Mouse (Mus musculus) hindbrain, postnatal 0 days (tissue): Measurements from ENCODE around the gene Acad9. TPM values are rescaled to one million over a fixed set of nuclear protein-coding genes. Genes with fewer than 3 reads are reported as not detected.
A peak's percentile ranks its signal among the peaks of the same experiment; 100 is the strongest.

Experiments used
- ATAC-seq: fragments of 200-750 bp; cut with Nextera tagmentation; 2 replicates; pipeline ENCODE4 v1.8.0; 2017; ENCODE audit warnings: mild to moderate bottlenecking, moderate TSS enrichment, moderate library complexity
- DNase-seq: peaks from one replicate; pipeline ENCODE4 v3.0.0-alpha.2; 2015; ENCODE audit warnings: low spot score
- H3K27ac ChIP-seq: fragments of 300-500 bp; sonication (generic); 2 replicates; pipeline ENCODE4 v1.5.1; 2014; ENCODE audit warnings: mild to moderate bottlenecking
- H3K27me3 ChIP-seq: fragments of 300-500 bp; sonication (generic); 2 replicates; pipeline ENCODE4 v1.6.1; 2014; ENCODE audit warnings: low read length, mixed read lengths; ENCODE audit not compliant: insufficient read depth
- H3K36me3 ChIP-seq: fragments of 300-500 bp; sonication (generic); 2 replicates; pipeline ENCODE4 v1.6.1; 2014; ENCODE audit warnings: low read length, mixed read lengths; ENCODE audit not compliant: insufficient read depth
- H3K4me1 ChIP-seq: fragments of 300-500 bp; sonication (generic); 2 replicates; pipeline ENCODE4 v1.6.1; 2014; ENCODE audit warnings: antibody characterized with exemption, low read length, mixed read lengths; ENCODE audit not compliant: insufficient read depth
- H3K4me2 ChIP-seq: fragments of 300-500 bp; sonication (generic); 2 replicates; pipeline ENCODE4 v1.6.1; 2014; ENCODE audit warnings: low read depth, mild to moderate bottlenecking, low read length, moderate library complexity, mixed read lengths
- H3K4me3 ChIP-seq: fragments of 300-500 bp; sonication (generic); 2 replicates; pipeline ENCODE4 v1.5.1; 2014; ENCODE audit warnings: low read length
- H3K9ac ChIP-seq: fragments of 300-500 bp; sonication (generic); replicated peaks from 2 replicates; pipeline ENCODE4 v1.6.1; 2014; ENCODE audit warnings: mild to moderate bottlenecking, low read length, moderate library complexity, mixed read lengths
- H3K9me3 ChIP-seq: fragments of 300-500 bp; sonication (generic); 2 replicates; pipeline ENCODE4 v1.6.1; 2016; ENCODE audit warnings: low read length, mixed read lengths
- CTCF ChIP-seq: IDR thresholded peaks from 2 replicates; pipeline ENCODE4 v1.5.1; 2016; ENCODE audit warnings: antibody characterized with exemption, control low read depth, low read depth
- WGBS: fragments of 180-500 bp; shearing (Covaris S2); extraction: QIAGEN DNeasy Blood & Tissue Kit; methylation state at CpG from one replicate; pipeline ENCODE4 v1.1.7; 2014; 5-methylcytosine and 5-hydroxymethylcytosine counted together
- polyA plus RNA-seq: library from polyadenylated mRNA; unstranded; fragments of >200 nt; fragmentation: Nextera tagmentation; extraction: Ambion mirVana; gene quantifications from 2 replicates; pipeline ENCODE4 v1.2.1, GENCODE M21; 2015
- total RNA-seq: library from RNA; depleted of rRNA; stranded (reverse); fragments of >200 nt; gene quantifications from 2 replicates; pipeline ENCODE4 v1.2.3, GENCODE M21; 2014; rRNA removed

Acad9 gene
- total and polyA plus RNA-seq, 2 experiments from 2014 or later: 51.8 to 69.6 TPM

DNA sequence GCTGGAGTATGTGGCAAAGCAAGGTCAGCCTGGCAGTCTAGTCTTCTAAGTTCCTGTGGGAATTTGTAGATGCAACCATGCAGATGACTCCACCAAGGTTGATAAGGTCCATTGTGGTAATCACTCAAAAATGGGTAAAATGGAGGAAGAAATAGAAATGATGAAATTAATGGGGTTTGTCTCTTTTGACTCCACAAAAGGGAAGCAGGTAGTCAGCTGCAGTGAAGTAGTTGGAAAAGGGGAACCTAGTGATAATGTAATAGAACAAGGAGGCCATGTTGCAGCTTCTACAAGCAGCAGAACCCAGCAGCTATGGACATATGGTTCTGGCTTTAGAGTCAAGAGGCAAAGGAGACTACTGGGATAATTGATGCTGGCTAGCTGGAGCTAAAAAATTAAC lies 70.4 kb downstream of the Acad9 start:
- DNase-seq (no peak), ATAC-seq (no peak)
- no peaks in the 10 kb centered on the region for H3K4me1 ChIP-seq
- TF ChIP-seq CTCF: no peak
- H3K36me3 ChIP-seq: no peaks in the 10 kb centered on the region
- no peak overlapping the region for H3K9ac ChIP-seq
- no peak overlapping the region for H3K4me2 ChIP-seq
- H3K9me3 ChIP-seq: no peaks in the 10 kb centered on the region
- H3K27ac ChIP-seq: no peak overlapping the region
- H3K27me3 ChIP-seq: no peaks in the 10 kb centered on the region
- H3K4me3 ChIP-seq: no peak overlapping the region

DNA sequence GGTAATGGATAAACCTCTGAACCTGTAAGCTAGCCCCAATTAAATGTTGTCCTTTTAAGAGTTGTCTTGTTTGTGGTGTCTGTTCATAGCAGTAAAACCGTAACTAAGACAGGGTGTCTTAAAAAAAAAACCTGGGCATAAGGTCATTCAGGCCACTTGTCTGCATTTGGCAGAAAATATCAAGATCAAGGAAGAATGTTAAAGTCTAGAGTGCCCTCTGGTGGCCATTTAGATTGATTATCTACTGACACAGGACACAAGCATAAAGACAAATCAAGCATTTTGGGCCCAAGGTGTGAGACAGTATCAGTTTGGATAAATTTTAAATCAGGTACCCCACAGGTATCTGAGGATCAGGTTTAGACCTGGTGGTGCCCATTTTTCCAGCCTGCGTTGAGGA lies 71.8 kb downstream of the Acad9 start:
- 0 out of 2 replicates have a peak, but pooled peaks have one; percentile 12 for ATAC-seq
- 55% methylated on average over 2 of the region's 2 CpGs for WGBS

DNA sequence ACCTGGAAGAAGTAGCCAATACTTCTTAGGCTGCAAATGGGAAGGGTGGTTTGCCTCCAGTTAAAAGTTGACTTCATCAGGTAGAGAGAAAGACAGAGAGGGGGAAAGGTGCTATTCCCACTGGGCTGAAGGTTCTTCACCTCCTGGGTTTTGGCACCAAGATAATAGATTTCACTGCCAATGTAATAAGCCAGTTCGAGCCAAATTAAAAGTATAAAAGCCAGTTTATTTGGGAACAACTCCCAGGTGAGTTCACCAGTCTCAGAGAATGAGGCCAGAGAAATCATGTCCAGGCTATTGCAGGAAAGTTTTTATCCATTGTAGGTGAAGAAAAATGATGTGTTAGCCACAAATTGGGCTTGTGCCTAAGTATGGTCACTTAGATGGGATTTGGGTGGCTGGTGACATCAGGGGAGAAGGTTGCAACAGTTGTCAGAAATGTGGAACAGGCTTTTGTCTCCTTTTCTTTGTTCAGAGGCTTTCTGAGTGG lies 72.4 kb downstream of the Acad9 start:
- 83% methylated on average over 1 of the region's 1 CpGs for WGBS
- ATAC-seq (no peak), DNase-seq (no peak)
- no peaks in the 10 kb centered on the region for H3K27me3 ChIP-seq
- no peak for TF ChIP-seq CTCF
- H3K9ac ChIP-seq: no peak overlapping the region
- H3K36me3 ChIP-seq: no peaks in the 10 kb centered on the region
- H3K4me2 ChIP-seq: no peak overlapping the region
- H3K4me3 ChIP-seq: no peak overlapping the region
- no peaks in the 10 kb centered on the region for H3K4me1 ChIP-seq
- no peaks in the 10 kb centered on the region for H3K9me3 ChIP-seq
- no peak overlapping the region for H3K27ac ChIP-seq

More for the DNA sequence above, 71.8 kb downstream of the Acad9 start:
- no peaks in the 10 kb centered on the region for H3K9me3 ChIP-seq
- peak; percentile 45 for TF ChIP-seq CTCF
- no peaks in the 10 kb centered on the region for H3K36me3 ChIP-seq
- H3K4me2 ChIP-seq: no peak overlapping the region
- no peak overlapping the region for H3K9ac ChIP-seq
- no peak overlapping the region for H3K27ac ChIP-seq
- no peaks in the 10 kb centered on the region for H3K4me1 ChIP-seq
- peak; percentile 53 for DNase-seq
- H3K4me3 ChIP-seq: no peak overlapping the region
- no peaks in the 10 kb centered on the region for H3K27me3 ChIP-seq

DNA sequence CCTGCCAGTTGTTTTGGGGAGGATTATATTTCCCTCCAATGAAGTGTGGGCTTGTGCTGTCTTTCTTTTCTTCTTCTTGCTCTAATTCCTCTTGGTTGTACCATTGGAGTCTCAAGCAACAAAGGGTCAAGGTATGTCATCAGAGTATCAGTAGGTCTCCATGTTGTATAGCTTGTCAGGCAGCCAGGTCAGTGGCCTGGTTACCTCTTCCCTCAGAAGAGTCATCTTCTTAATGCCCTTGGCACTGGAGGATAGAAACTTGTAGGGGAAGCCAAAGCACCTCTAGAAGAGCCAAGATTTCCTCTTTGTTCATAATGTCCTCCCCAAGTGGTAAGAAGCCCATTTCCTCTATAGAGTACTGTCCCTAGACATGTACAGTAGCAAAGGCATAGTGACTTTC lies 73.2 kb downstream of the Acad9 start:
- ATAC-seq (no peak), DNase-seq (no peak)
- Histone ChIP-seq H3K4me1 (no peaks in the 10 kb centered on the region), H3K36me3 (no peaks in the 10 kb centered on the region), H3K27me3 (no peaks in the 10 kb centered on the region), H3K4me3 (no peak overlapping the region), H3K27ac (no peak overlapping the region), H3K9ac (no peak overlapping the region), H3K9me3 (no peaks in the 10 kb centered on the region), H3K4me2 (no peak overlapping the region)
- TF ChIP-seq CTCF: no peak

Other genes with a start within 250 kb of the Acad9 start
- 36.6 and 37.0 TPM in 2 replicates for gene Dcun1d1, start 128.5 kb upstream of the Acad9 start, total RNA-seq
- gene Dcun1d1, start 128.5 kb upstream of the Acad9 start, polyA plus RNA-seq: 107 and 110 TPM in 2 replicates
- 4.5 and 6.0 TPM in 2 replicates for gene Mccc1, start 65.3 kb upstream of the Acad9 start, total RNA-seq
- 22.3 and 25.7 TPM in 2 replicates for gene Mccc1, start 65.3 kb upstream of the Acad9 start, polyA plus RNA-seq
- not detected in 2 replicates for gene Ccdc144b, start 12.4 kb upstream of the Acad9 start, total RNA-seq
- not detected in 2 replicates for gene Ccdc144b, start 12.4 kb upstream of the Acad9 start, polyA plus RNA-seq
- 15.7 and 17.6 TPM in 2 replicates for gene D3Ertd254e, start 85.0 kb downstream of the Acad9 start, total RNA-seq
- gene D3Ertd254e, start 85.0 kb downstream of the Acad9 start, polyA plus RNA-seq: 11.2 and 12.5 TPM in 2 replicates
- 0.40 and 0.89 TPM in 2 replicates for gene Qrfpr, start 156.3 kb downstream of the Acad9 start, total RNA-seq
- gene Qrfpr, start 156.3 kb downstream of the Acad9 start, polyA plus RNA-seq: 1.3 and 1.8 TPM in 2 replicates